Mouse (Mus musculus): ENCODE data around the gene Cyp2a5. TPM values are rescaled to one million over a fixed set of nuclear protein-coding genes. Genes with fewer than 3 reads are reported as not detected.
"Not testable (repeated sequence)": the region's sequence is repeated elsewhere in the genome, so short reads cannot be mapped to it uniquely, and the experiment has no call there.

Cyp2a5 gene
- polyA plus RNA-seq, 1 experiment from 2014 or later = 7.4 TPM

DNA sequence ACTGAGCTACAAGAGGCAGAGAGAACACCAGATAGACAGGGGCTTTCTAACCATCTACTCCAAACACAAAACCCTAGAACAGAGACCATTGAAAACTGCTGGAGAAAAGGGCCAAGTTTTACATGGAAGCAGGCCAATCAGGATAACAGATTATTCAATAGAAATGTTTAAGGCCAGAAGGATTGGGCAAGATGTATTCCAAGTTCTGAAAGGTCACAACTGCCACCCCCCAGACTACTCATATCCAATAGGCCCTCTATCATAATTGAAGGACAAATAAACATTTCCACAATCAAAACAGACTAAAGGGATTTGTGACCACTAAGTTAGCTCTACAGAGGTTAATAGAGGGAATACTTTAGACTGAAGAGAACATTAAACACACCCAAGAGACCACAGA lies 15.0 kb downstream of the Cyp2a5 start:
- not testable (repeated sequence) for H3K4me2 ChIP-seq (replicated peaks; ENCODE audit: low read depth); H3K4me1 ChIP-seq (replicated peaks; ENCODE audit: control insufficient read depth, insufficient read depth); DNase-seq (ENCODE audit: low spot score); H3K36me3 ChIP-seq (ENCODE audit: control insufficient read depth, insufficient read depth, low read length); H3K9ac ChIP-seq (ENCODE audit: low read length); H3K9me3 ChIP-seq (ENCODE audit: control insufficient read depth, low read length); H3K27ac ChIP-seq (replicated peaks); H3K27me3 ChIP-seq (ENCODE audit: control insufficient read depth, insufficient read depth, low read length); ATAC-seq (ENCODE audit: low FRiP score, low TSS enrichment); H3K4me3 ChIP-seq (ENCODE audit: low read depth, low read length)

DNA sequence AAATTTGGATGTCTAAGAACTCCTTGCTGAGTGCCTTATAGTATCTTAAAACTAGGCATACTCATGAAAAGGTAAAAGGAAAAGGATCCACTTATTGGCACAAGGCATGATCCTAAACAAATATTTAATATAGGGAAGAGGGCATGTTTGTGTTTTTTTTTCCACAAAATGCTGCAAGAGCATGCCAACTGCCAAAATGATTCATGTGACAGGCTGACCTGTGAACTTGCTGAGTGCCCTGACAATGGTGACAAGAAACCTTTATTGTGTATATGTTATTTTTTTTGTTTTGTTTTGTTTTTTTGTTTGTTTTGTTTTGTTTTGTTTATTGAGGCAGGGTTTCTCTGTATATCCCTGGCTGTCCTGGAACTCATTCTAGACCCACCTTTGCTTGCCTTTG lies 43.5 kb downstream of the Cyp2a5 start:
- not testable (repeated sequence) for H3K36me3 ChIP-seq (ENCODE audit: control insufficient read depth, insufficient read depth, low read length); H3K27me3 ChIP-seq (ENCODE audit: control insufficient read depth, insufficient read depth, low read length); DNase-seq (ENCODE audit: low spot score); H3K9me3 ChIP-seq (ENCODE audit: control insufficient read depth, low read length); H3K4me2 ChIP-seq (replicated peaks; ENCODE audit: low read depth); H3K4me1 ChIP-seq (replicated peaks; ENCODE audit: control insufficient read depth, insufficient read depth); ATAC-seq (ENCODE audit: low FRiP score, low TSS enrichment); H3K27ac ChIP-seq (replicated peaks); H3K9ac ChIP-seq (ENCODE audit: low read length); H3K4me3 ChIP-seq (ENCODE audit: low read depth, low read length)

DNA sequence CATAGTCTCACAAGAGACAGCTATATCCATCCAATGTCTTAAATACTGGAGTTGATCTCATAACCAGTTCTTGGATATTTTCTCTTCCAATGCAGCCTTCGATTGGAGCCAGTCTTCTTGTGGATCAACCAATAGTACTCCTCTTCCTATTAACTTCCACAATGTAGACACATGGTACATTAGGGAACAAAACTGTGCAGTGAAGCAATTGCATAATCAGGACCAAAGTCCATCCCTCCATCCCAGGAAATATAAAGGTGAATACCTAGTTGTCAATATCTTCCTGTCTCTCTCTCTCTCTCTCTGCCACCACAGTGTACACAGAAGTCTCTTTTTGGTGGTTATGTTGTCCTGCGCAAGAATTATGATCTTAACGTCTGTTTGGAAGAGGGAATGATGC lies 45.5 kb downstream of the Cyp2a5 start:
- not testable (repeated sequence) for H3K4me3 ChIP-seq (ENCODE audit: low read depth, low read length); H3K27me3 ChIP-seq (ENCODE audit: control insufficient read depth, insufficient read depth, low read length); H3K4me1 ChIP-seq (replicated peaks; ENCODE audit: control insufficient read depth, insufficient read depth); H3K4me2 ChIP-seq (replicated peaks; ENCODE audit: low read depth); ATAC-seq (ENCODE audit: low FRiP score, low TSS enrichment); DNase-seq (ENCODE audit: low spot score); H3K9ac ChIP-seq (ENCODE audit: low read length); H3K36me3 ChIP-seq (ENCODE audit: control insufficient read depth, insufficient read depth, low read length); H3K27ac ChIP-seq (replicated peaks); H3K9me3 ChIP-seq (ENCODE audit: control insufficient read depth, low read length)
- 87% methylated on average over 2 of the region's 3 CpGs for WGBS

Other genes starting within 250 kb of the Cyp2a5 start
- not detected in 2 replicates for gene Vmn1r185, start 216.8 kb upstream of the Cyp2a5 start, polyA plus RNA-seq (2015; fragmentation: Nextera tagmentation; extraction: Ambion mirVana)
- 0.08 TPM in 1 of 2 replicates, not detected in the other for gene Cyp2b23, start 148.9 kb upstream of the Cyp2a5 start, polyA plus RNA-seq (2015; fragmentation: Nextera tagmentation; extraction: Ambion mirVana)
- gene Cyp2b19, start 78.2 kb upstream of the Cyp2a5 start, polyA plus RNA-seq (2015; fragmentation: Nextera tagmentation; extraction: Ambion mirVana) = 0.08 and 0.21 TPM in 2 replicates
- gene Cyp2g1, start 26.4 kb upstream of the Cyp2a5 start, polyA plus RNA-seq (2015; fragmentation: Nextera tagmentation; extraction: Ambion mirVana) = not detected in 2 replicates
- gene Cyp2a22, start 104.1 kb downstream of the Cyp2a5 start, polyA plus RNA-seq (2015; fragmentation: Nextera tagmentation; extraction: Ambion mirVana) = 0.02 TPM in 1 of 2 replicates, not detected in the other
- 0.05 and 0.08 TPM in 2 replicates for gene Cyp2a12, start 193.8 kb downstream of the Cyp2a5 start, polyA plus RNA-seq (2015; fragmentation: Nextera tagmentation; extraction: Ambion mirVana)

All from stomach, postnatal 0 days (tissue).